Mouse (Mus musculus): ENCODE measurements at regions not wholly inside any gene's neighbourhood (a gene's known extent, or its start where the extent isn't known, plus 50 kb on each side); places are given as distances from the start of the nearest gene placed in this dataset.

DNA sequence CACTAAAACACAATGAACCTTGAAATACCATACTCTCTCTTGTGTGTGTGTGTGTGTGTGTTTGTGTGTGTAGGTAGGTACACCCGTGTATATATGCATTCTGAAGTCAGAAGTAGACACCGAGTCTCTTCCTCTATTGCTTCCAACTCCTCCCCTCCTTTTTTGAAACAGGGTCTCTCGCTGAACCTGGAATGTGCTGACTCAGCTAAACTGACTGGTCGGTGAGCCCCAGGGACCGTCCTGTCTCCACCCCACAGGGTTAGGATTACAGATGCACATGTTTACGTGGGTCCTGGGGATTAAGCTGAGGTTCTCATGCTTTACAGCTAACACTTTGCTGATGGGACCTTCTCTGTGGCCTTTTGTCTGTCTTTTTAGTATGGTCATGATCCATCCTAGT, 74.8 kb upstream of the Nfil3 start:
- no peak for DNase-seq (ENCODE audit: low spot score)

DNA sequence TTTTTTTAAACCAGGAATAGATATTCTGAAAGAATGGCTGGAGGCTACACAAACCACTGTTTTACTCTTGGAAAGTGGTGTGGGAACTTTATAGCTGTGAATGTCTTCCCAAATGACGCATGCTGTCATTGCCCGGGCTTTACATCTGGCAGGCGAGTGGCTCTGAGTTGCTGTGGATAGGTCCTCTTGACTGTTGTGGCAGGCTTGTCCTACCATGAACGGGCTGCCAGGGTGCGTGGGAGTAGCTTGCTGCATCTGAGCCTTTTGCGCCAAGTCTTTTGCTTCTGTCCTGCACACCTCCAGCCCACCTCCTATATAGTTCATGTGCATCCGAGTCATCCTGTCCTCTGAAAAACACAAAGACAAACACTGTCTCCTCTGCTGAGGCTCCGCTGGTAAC, 72.3 kb upstream of the Nfil3 start:
- DNase-seq (ENCODE audit: low spot score) = no peak

DNA sequence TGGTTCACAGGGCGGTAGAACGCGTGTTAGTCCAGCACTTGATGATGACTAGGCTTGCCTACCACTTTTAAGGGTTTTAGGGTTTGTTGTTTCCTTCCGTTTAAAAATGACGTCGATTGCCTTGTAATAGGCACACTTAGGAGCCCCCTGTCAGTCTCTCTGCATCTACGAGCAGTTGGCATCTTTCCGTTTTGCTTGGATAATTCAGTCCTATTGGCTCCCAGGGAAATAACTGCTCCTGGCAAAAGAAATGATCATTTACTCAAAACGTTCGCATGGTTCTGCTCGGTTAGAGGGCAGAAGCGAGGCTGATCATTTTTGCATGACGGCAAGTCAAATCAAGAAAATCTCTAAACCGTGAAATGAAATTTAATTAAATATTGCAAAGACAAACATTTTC, 71.9 kb upstream of the Nfil3 start:
- no peak for DNase-seq (ENCODE audit: low spot score)

DNA sequence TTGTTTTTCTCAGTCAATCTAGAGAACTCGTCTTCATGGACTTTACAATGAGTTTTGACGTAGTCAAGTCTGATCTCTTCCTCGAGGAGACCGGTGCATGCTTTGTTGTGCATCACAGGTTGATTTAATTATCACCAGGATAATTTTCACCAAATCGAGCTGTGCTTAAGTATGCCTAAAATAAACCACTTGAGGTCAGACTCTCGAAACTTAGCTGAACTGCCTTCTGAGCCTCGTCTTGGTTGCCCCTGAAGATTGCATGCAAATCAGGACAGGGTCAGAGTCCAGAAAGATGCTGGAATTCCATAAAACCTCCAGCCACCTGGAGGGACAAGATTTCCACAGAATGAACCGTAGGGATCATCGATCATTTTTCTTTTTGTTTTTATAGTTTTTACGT, 71.3 kb upstream of the Nfil3 start:
- DNase-seq (ENCODE audit: low spot score) = no peak

DNA sequence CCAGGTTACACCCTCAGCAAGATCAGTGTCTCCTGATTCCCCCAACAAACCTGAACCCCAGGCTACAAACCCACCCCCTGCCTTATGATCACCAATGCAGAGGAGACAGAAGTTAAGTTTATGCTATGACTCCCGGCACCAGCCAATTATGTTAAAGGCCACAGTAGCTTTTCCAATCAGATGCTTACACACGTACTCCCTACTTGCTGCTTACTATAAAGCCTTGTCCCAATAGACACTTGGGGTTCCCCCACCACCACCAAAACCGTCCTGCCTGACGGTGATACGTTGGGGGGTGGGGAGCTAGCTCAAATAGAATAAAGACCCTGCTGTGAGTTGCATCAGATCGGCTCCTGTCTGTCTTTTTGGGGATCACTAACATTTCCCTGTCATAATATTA, 70.5 kb upstream of the Nfil3 start:
- no peak for DNase-seq (ENCODE audit: low spot score)

DNA sequence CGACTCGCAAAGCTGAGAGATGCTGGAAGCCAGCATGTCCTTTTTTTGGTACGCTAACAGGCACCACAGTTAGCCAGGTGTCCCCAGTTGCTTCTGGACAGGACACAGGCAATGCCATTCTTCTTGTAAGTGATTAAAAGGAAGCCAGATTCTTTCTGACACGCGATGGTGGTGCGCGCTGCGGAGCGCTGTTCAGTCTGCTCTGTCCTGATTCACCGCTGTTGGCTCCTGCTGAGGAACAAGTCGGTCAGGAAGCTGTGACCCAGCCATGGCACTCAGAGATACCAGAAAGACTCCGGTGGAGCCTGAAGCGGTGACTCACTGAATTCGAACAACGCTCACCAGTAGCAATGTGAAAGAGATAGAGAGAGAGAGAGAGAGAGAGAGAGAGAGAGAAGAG, 68.3 kb upstream of the Nfil3 start:
- peak; percentile 69 for DNase-seq (ENCODE audit: low spot score)

DNA sequence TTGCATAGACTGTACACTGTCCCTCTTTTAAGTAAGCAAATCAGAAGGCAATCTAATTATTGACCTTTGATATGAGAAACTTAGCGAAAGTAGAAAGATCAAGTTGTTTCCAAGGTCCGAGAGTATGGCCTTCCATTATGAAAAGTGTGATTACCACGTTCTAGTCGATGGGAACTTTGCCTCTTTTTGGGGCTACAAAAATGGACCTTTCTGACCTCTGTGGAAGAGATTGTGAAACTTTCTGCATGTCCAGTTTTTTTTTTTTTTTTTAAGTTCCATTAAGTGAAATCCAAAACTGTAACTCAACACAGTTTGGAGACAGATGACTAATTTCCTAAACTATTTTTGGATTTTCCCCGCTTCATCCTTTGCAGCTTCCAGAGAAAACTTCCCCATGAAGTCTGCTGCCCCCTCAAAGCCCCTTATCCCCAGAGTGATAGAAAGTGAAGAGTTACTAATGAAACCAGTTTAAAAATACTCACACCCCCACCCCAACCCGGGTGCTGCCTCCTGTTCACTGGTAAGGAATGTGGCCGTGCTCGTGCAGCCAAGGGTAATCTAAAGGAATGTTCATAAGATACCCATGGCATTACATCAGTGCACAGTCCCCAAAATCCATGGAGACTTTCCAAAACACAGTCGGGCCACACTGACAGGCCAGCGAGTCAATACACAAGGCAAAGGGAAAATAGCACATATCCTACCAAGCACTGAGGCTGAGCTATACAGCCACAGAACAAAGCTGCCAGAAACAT, 52.5 kb upstream of the Nfil3 start:
- peak; percentile 41 for DNase-seq (ENCODE audit: low spot score)
